Mouse (Mus musculus) effector memory CD4-positive, alpha-beta T cell, adult 5 months (primary cell): Measurements from ENCODE around the gene Aldh3a1. TPM values are rescaled to one million over a fixed set of nuclear protein-coding genes. Genes with fewer than 3 reads are reported as not detected.

Experiments
- polyA plus RNA-seq: library from polyadenylated mRNA; unstranded; fragments of 100-300 nt; shearing (Covaris generic); gene quantifications from one replicate; pipeline ENCODE4 v1.2.1, GENCODE M21; 2017

The Aldh3a1 gene
- polyA plus RNA-seq, result not detected

GRCm38 (mm10) chr11:61207487-61208246 is at the start of gene Aldh3a1:
Gene Aldh3a1 (plus strand): TSS chr11:61207537.

GRCm38 (mm10) chr11:61174821-61175658 is 32.3 kb upstream of the Aldh3a1 start, which contains the start of gene Usp22:
Gene Usp22 (minus strand): TSS chr11:61175055.

GRCm38 (mm10) chr11:61266551-61267533 is 59.5 kb downstream of the Aldh3a1 start, which contains the start of gene Aldh3a2:
Gene Aldh3a2 (minus strand): TSS chr11:61267464.

Other genes with a start within 250 kb of the Aldh3a1 start
- gene Kcnj12, start 185.0 kb upstream of the Aldh3a1 start, polyA plus RNA-seq, result not detected
- gene Tnfrsf13b, start 80.8 kb upstream of the Aldh3a1 start, polyA plus RNA-seq, result 25.0 TPM
- gene Usp22, start 32.5 kb upstream of the Aldh3a1 start, polyA plus RNA-seq, result 76.3 TPM
- 30.7 TPM for gene Aldh3a2, start 59.9 kb downstream of the Aldh3a1 start, polyA plus RNA-seq
- not detected for gene Slc47a2, start 135.3 kb downstream of the Aldh3a1 start, polyA plus RNA-seq
- gene Slc47a1, start 170.8 kb downstream of the Aldh3a1 start, polyA plus RNA-seq, result not detected
- gene Rnf112, start 246.6 kb downstream of the Aldh3a1 start, polyA plus RNA-seq, result not detected